Mouse (Mus musculus): Measurements from ENCODE around the gene 1700016H13Rik.
A peak's percentile ranks its signal among the peaks of the same experiment; 100 is the strongest.

1700016H13Rik gene

GRCm38 (mm10) chr5:103605707-103606106 is 50.1 kb downstream of the 1700016H13Rik start:
- no peak for DNase-seq (ENCODE audit: low spot score in 2 of 2)

- peak in 1 of 2 experiments; percentile 19 for DNase-seq (ENCODE audit: low spot score in 2 of 2)
These were observed 52.5 kb downstream of the 1700016H13Rik start for GRCm38 (mm10) chr5:103603115-103603893.

GRCm38 (mm10) chr5:103598881-103599280 is 56.9 kb downstream of the 1700016H13Rik start:
- no peak for DNase-seq (ENCODE audit: low spot score in 2 of 2)

DNA sequence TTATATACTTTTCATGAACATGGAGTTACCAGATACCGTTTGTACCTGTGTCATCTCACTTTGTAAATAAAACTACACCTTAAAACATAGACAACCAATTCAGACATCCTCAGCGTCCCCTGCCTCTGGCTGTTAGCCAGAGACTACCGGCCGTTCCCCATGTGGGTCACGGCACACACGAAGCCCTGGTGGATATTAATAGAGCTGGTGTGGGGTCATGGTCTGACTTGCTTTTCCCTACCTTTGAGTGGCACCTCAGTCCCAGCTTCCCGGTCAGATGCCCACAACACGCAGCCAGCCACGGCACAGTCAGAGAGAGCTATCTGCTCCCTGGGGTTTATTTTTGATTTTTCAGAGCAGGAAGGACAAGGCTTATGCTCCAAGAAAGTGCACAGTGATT is 57.5 kb downstream of the 1700016H13Rik start:
- DNase-seq (ENCODE audit: low spot score in 2 of 2), result no peak
